Mouse (Mus musculus): Measurements from ENCODE around the gene Prmt7.

The Prmt7 gene

GRCm38 (mm10) chr8:106288732-106289131 is 78.0 kb downstream of the Prmt7 start:
- DNase-seq (ENCODE audit: extremely low read depth, low read depth): no peak

- no peak for DNase-seq (ENCODE audit: extremely low read depth, low read depth)
Measured at GRCm38 (mm10) chr8:106289464-106289863, 78.7 kb downstream of the Prmt7 start.

- DNase-seq (ENCODE audit: extremely low read depth, low read depth): no peak
Measured at GRCm38 (mm10) chr8:106292484-106293396, 82.0 kb downstream of the Prmt7 start.

- no peak for DNase-seq (ENCODE audit: extremely low read depth, low read depth)
Measured at GRCm38 (mm10) chr8:106298261-106298660, 87.5 kb downstream of the Prmt7 start.

- no peak for DNase-seq (ENCODE audit: extremely low read depth, low read depth)
Measured at GRCm38 (mm10) chr8:106298846-106299245, 88.1 kb downstream of the Prmt7 start.

- no peak for DNase-seq (ENCODE audit: extremely low read depth, low read depth)
Measured at GRCm38 (mm10) chr8:106299686-106300085, 89.0 kb downstream of the Prmt7 start.

- no peak for DNase-seq (ENCODE audit: extremely low read depth, low read depth)
Measured at GRCm38 (mm10) chr8:106300739-106301715, 90.3 kb downstream of the Prmt7 start.
